Mouse (Mus musculus): ENCODE measurements around the gene Dip2c. TPM values are rescaled to one million over a fixed set of nuclear protein-coding genes. Genes with fewer than 3 reads are reported as not detected.

The Dip2c gene
- polyA plus RNA-seq, 3 experiments from 2014 or later = 0.64 to 0.79 TPM; not detected in 1

Other genes starting within 250 kb of the Dip2c start
- 10 to 100 TPM; 33.8 to 37.2 (median 35.0) TPM for gene Larp4b, start 182.6 kb upstream of the Dip2c start, polyA plus RNA-seq (2017; shearing (Covaris generic))